Mouse (Mus musculus): ENCODE measurements around the gene Gm28053. TPM values are rescaled to one million over a fixed set of nuclear protein-coding genes. Genes with fewer than 3 reads are reported as not detected.

Gm28053 gene
- total and polyA plus RNA-seq, 2 experiments from 2014 or later: not detected

DNA sequence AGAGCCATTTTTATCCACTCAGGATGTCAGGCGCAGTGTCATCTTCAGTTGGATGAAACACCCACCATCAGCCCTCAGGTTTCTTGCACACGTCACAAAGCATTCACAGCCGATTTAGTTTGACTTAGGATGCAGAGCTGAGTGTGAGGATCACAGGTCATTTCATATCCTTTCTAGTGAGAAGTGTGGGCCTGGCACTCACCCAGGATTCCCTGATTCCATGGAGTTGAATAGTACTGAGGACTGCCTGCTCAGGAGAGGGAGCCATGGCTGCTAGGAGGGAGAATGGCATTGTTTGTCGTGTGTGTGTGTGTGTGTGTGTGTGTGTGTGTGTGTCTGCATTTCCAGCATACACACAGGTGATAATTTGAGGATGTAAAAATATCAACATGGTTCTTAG, 1.9 kb downstream of the Gm28053 start:
- TF ChIP-seq CTCF (IDR thresholded peaks at IDR 0.05): no peak
- H3K36me3 ChIP-seq (ENCODE audit: insufficient read depth, low read length): no peaks in the 10 kb centered on the region
- no peak overlapping the region for H3K4me3 ChIP-seq (ENCODE audit: low read depth, low read length)
- ATAC-seq (ENCODE audit: low FRiP score) (no peak), DNase-seq (ENCODE audit: low spot score) (no peak)
- 80% methylated on average over 4 of the region's 4 CpGs for WGBS
- no peak overlapping the region for H3K4me2 ChIP-seq (ENCODE audit: low read depth, low read length, poor library complexity, severe bottlenecking)
- no peaks in the 10 kb centered on the region for H3K27me3 ChIP-seq (ENCODE audit: insufficient read depth, low read length)
- no peak overlapping the region for H3K27ac ChIP-seq (ENCODE audit: low read depth, low read length)
- no peak overlapping the region for H3K9ac ChIP-seq (replicated peaks; ENCODE audit: low read length, poor library complexity, severe bottlenecking)
- H3K9me3 ChIP-seq (ENCODE audit: low read length): no peaks in the 10 kb centered on the region
- H3K4me1 ChIP-seq (ENCODE audit: insufficient read depth, low read length): no peaks in the 10 kb centered on the region

- WGBS: 85% methylated on average over 8 of the region's 8 CpGs
- TF ChIP-seq CTCF (IDR thresholded peaks at IDR 0.05): no peak
- no peak for ATAC-seq (ENCODE audit: low FRiP score)
- H3K4me1 ChIP-seq (ENCODE audit: insufficient read depth, low read length): no peaks in the 10 kb centered on the region
- no peak overlapping the region for H3K4me2 ChIP-seq (ENCODE audit: low read depth, low read length, poor library complexity, severe bottlenecking)
- DNase-seq (ENCODE audit: low spot score): no peak
- H3K9me3 ChIP-seq (ENCODE audit: low read length): no peaks in the 10 kb centered on the region
- H3K4me3 ChIP-seq (ENCODE audit: low read depth, low read length): no peak overlapping the region
- no peak overlapping the region for H3K9ac ChIP-seq (replicated peaks; ENCODE audit: low read length, poor library complexity, severe bottlenecking)
- no peaks in the 10 kb centered on the region for H3K27me3 ChIP-seq (ENCODE audit: insufficient read depth, low read length)
- no peaks in the 10 kb centered on the region for H3K36me3 ChIP-seq (ENCODE audit: insufficient read depth, low read length)
- H3K27ac ChIP-seq (ENCODE audit: low read depth, low read length): no peak overlapping the region
Observed at GRCm38 (mm10) chr6:48723468-48723867, 5.1 kb downstream of the Gm28053 start.

- TF ChIP-seq CTCF (IDR thresholded peaks at IDR 0.05): no peak
- H3K4me3 ChIP-seq (ENCODE audit: low read depth, low read length): no peak overlapping the region
- H3K27ac ChIP-seq (ENCODE audit: low read depth, low read length): no peak overlapping the region
- no peak overlapping the region for H3K4me2 ChIP-seq (ENCODE audit: low read depth, low read length, poor library complexity, severe bottlenecking)
- no peaks in the 10 kb centered on the region for H3K27me3 ChIP-seq (ENCODE audit: insufficient read depth, low read length)
- DNase-seq (ENCODE audit: low spot score): peak; percentile 37
- no peak overlapping the region for H3K9ac ChIP-seq (replicated peaks; ENCODE audit: low read length, poor library complexity, severe bottlenecking)
- no peaks in the 10 kb centered on the region for H3K9me3 ChIP-seq (ENCODE audit: low read length)
- no peaks in the 10 kb centered on the region for H3K4me1 ChIP-seq (ENCODE audit: insufficient read depth, low read length)
- H3K36me3 ChIP-seq (ENCODE audit: insufficient read depth, low read length): no peaks in the 10 kb centered on the region
- ATAC-seq (ENCODE audit: low FRiP score): no peak
- 0% methylated on average over 1 of the region's 1 CpGs for WGBS
Observed at GRCm38 (mm10) chr6:48725476-48725875, 7.1 kb downstream of the Gm28053 start.

DNA sequence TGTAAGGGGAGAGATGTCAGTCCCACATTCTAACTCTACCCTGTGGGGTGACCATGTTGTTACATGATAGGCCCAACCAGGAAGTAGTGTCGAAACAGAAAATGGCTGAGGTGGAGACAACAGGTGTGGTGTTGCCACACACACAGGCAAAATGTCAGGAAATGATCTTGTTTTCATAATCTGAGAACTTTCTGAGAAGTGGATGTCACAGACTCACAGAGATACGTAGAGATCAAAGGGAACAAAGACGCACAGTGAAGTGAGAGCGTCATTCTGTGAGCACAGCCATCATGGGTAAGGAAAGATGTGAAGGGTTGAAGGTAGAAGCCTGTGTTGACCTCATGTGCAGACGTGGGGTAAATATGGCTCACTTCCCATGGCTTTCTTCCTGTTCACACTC, 9.4 kb downstream of the Gm28053 start:
- ATAC-seq (ENCODE audit: low FRiP score) (no peak), DNase-seq (ENCODE audit: low spot score) (no peak)
- H3K9me3 ChIP-seq (ENCODE audit: low read length): no peaks in the 10 kb centered on the region
- H3K9ac ChIP-seq (replicated peaks; ENCODE audit: low read length, poor library complexity, severe bottlenecking): no peak overlapping the region
- TF ChIP-seq CTCF (IDR thresholded peaks at IDR 0.05): no peak
- H3K27me3 ChIP-seq (ENCODE audit: insufficient read depth, low read length): no peaks in the 10 kb centered on the region
- 94% methylated on average over 5 of the region's 5 CpGs for WGBS
- no peak overlapping the region for H3K4me3 ChIP-seq (ENCODE audit: low read depth, low read length)
- no peak overlapping the region for H3K27ac ChIP-seq (ENCODE audit: low read depth, low read length)
- no peaks in the 10 kb centered on the region for H3K4me1 ChIP-seq (ENCODE audit: insufficient read depth, low read length)
- H3K4me2 ChIP-seq (ENCODE audit: low read depth, low read length, poor library complexity, severe bottlenecking): no peak overlapping the region
- H3K36me3 ChIP-seq (ENCODE audit: insufficient read depth, low read length): no peaks in the 10 kb centered on the region

GRCm38 (mm10) chr6:48732864-48733304, 14.5 kb downstream of the Gm28053 start:
- DNase-seq (ENCODE audit: low spot score) (no peak), ATAC-seq (ENCODE audit: low FRiP score) (no peak)
- Histone ChIP-seq H3K9me3 (ENCODE audit: low read length) (no peaks in the 10 kb centered on the region), H3K27me3 (ENCODE audit: insufficient read depth, low read length) (no peaks in the 10 kb centered on the region), H3K27ac (ENCODE audit: low read depth, low read length) (no peak overlapping the region), H3K36me3 (ENCODE audit: insufficient read depth, low read length) (no peaks in the 10 kb centered on the region), H3K4me3 (ENCODE audit: low read depth, low read length) (no peak overlapping the region), H3K4me2 (ENCODE audit: low read depth, low read length, poor library complexity, severe bottlenecking) (no peak overlapping the region), H3K4me1 (ENCODE audit: insufficient read depth, low read length) (no peaks in the 10 kb centered on the region), H3K9ac (replicated peaks; ENCODE audit: low read length, poor library complexity, severe bottlenecking) (no peak overlapping the region)
- WGBS: 51% methylated on average over 8 of the region's 8 CpGs
- TF ChIP-seq CTCF (IDR thresholded peaks at IDR 0.05): no peak

GRCm38 (mm10) chr6:48733660-48734059, 15.3 kb downstream of the Gm28053 start:
- no peak for TF ChIP-seq CTCF (IDR thresholded peaks at IDR 0.05)
- Histone ChIP-seq H3K4me2 (ENCODE audit: low read depth, low read length, poor library complexity, severe bottlenecking) (no peak overlapping the region), H3K27ac (ENCODE audit: low read depth, low read length) (no peak overlapping the region), H3K9ac (replicated peaks; ENCODE audit: low read length, poor library complexity, severe bottlenecking) (no peak overlapping the region), H3K36me3 (ENCODE audit: insufficient read depth, low read length) (no peaks in the 10 kb centered on the region), H3K4me1 (ENCODE audit: insufficient read depth, low read length) (no peaks in the 10 kb centered on the region), H3K4me3 (ENCODE audit: low read depth, low read length) (no peak overlapping the region), H3K9me3 (ENCODE audit: low read length) (no peaks in the 10 kb centered on the region), H3K27me3 (ENCODE audit: insufficient read depth, low read length) (no peaks in the 10 kb centered on the region)
- 82% methylated on average over 1 of the region's 1 CpGs for WGBS
- DNase-seq (ENCODE audit: low spot score) (no peak), ATAC-seq (ENCODE audit: low FRiP score) (no peak)
